Comparison of ENCODE assay signal across 24 mouse cellular contexts in genomic region chr4:148194400-148194799, GRCm38 (mm10). TPM values are rescaled to one million over a fixed set of nuclear protein-coding genes. Genes with fewer than 3 reads are reported as not detected.
DNase-seq lines count a peak whose midpoint lies in the region; ATAC-seq and TF ChIP-seq lines count a peak whose summit lies in the region.
"Had no signal": no experiment of that assay in that cellular context is flagged by ENCODE, and none has a peak within 500 bp of the region (broad histone marks: within the 10 kb centered on the region; RNA-seq: fewer than 3 reads in every experiment).

No protein-coding gene starts in this region.

- H3K27me3 ChIP-seq in limb, embryonic 11.5 days (ENCODE audit: control insufficient read depth, insufficient read depth, low read length), result no peaks in the 10 kb centered on the region
- H3K27me3 ChIP-seq in limb, embryonic 10.5 days (ENCODE audit: low read depth, poor library complexity, severe bottlenecking), result peaks cover 52% of the 10 kb centered on the region
- H3K27me3 ChIP-seq in stomach, embryonic 16.5 days (ENCODE audit: control insufficient read depth, insufficient read depth, low read length), result no peaks in the 10 kb centered on the region
- no peaks in the 10 kb centered on the region for H3K27me3 ChIP-seq in stomach, postnatal 0 days (ENCODE audit: control insufficient read depth, insufficient read depth, low read length)
- no peaks in the 10 kb centered on the region for H3K27me3 ChIP-seq in limb, embryonic 15.5 days
- H3K27me3 ChIP-seq: hindbrain, embryonic 13.5 days had no signal

- 0 out of 2 replicates have a peak, but pooled peaks have one; percentile 28 for ATAC-seq in limb, embryonic 11.5 days (ENCODE audit: insufficient number of reproducible peaks, low FRiP score, low TSS enrichment, low read depth)
- ATAC-seq in stomach, embryonic 16.5 days (ENCODE audit: insufficient read depth, low FRiP score), result 0 out of 2 replicates have a peak, but pooled peaks have one; percentile 10
- ATAC-seq in stomach, postnatal 0 days (ENCODE audit: low FRiP score, low TSS enrichment), result no peak
- ATAC-seq in limb, embryonic 15.5 days (ENCODE audit: insufficient number of reproducible peaks, low FRiP score, low TSS enrichment, low read depth), result 0 out of 2 replicates have a peak, but pooled peaks have one; percentile 35
- ATAC-seq: activated CD4-positive, CD25-positive, alpha-beta regulatory T cell, adult 4 months; forebrain, embryonic 14.5 days; hindbrain, postnatal 0 days; Patski had no signal

- H3K9me3 ChIP-seq in limb, embryonic 11.5 days (ENCODE audit: control insufficient read depth, low read length), result no peaks in the 10 kb centered on the region
- H3K9me3 ChIP-seq in limb, embryonic 10.5 days (replicated peaks), result no peaks in the 10 kb centered on the region
- no peaks in the 10 kb centered on the region for H3K9me3 ChIP-seq in stomach, embryonic 16.5 days (replicated peaks; ENCODE audit: control insufficient read depth, low read length)
- H3K9me3 ChIP-seq in stomach, postnatal 0 days (ENCODE audit: control insufficient read depth, low read length), result no peaks in the 10 kb centered on the region
- H3K9me3 ChIP-seq in limb, embryonic 15.5 days, result no peaks in the 10 kb centered on the region
- H3K9me3 ChIP-seq: forebrain, embryonic 10.5 days; heart, embryonic 15.5 days; hindbrain, embryonic 13.5 days had no signal

- H3K27ac ChIP-seq in limb, embryonic 11.5 days (replicated peaks; ENCODE audit: low read depth, low read length), result no peak overlapping the region
- H3K27ac ChIP-seq in limb, embryonic 10.5 days, result no peak overlapping the region
- H3K27ac ChIP-seq in stomach, embryonic 16.5 days (ENCODE audit: low read length), result no peak overlapping the region
- no peak overlapping the region for H3K27ac ChIP-seq in stomach, postnatal 0 days (replicated peaks)
- H3K27ac ChIP-seq in limb, embryonic 15.5 days, result no peak overlapping the region
- H3K27ac ChIP-seq: gastrocnemius, adult 2 months; heart, adult 2 months; heart, embryonic 15.5 days; hindbrain, embryonic 13.5 days; hindbrain, postnatal 0 days had no signal

- H3K4me3 ChIP-seq in limb, embryonic 11.5 days (ENCODE audit: low read depth, low read length), result no peak overlapping the region
- no peak overlapping the region for H3K4me3 ChIP-seq in limb, embryonic 10.5 days
- H3K4me3 ChIP-seq in stomach, embryonic 16.5 days (replicated peaks; ENCODE audit: low read length), result no peak overlapping the region
- H3K4me3 ChIP-seq in stomach, postnatal 0 days (ENCODE audit: low read depth, low read length), result no peak overlapping the region
- H3K4me3 ChIP-seq in limb, embryonic 15.5 days, result no peak overlapping the region
- H3K4me3 ChIP-seq: forebrain, embryonic 10.5 days; gastrocnemius, adult 2 months; heart, adult 2 months; heart, embryonic 15.5 days; hindbrain, embryonic 13.5 days had no signal

- no peak for DNase-seq in limb, embryonic 11.5 days (ENCODE audit: low spot score)
- DNase-seq in limb, embryonic 10.5 days (ENCODE audit: low spot score), result no peak
- DNase-seq in stomach, postnatal 0 days (ENCODE audit: low spot score), result no peak
- no peak for DNase-seq in spleen, postnatal 4 days (ENCODE audit: low spot score in 2 of 2)
- no peak for DNase-seq in heart, adult 18-20 months
- DNase-seq: adrenal gland, postnatal 14 days; cerebellum, adult 18-20 months; cerebellum, adult 9-11 months; cerebellum, postnatal 36 days; gastrocnemius, adult 2 months; gastrocnemius, postnatal 36 days; heart, adult 2 months; heart, postnatal 14 days had no signal

- H3K36me3 ChIP-seq in limb, embryonic 11.5 days (ENCODE audit: control insufficient read depth, insufficient read depth, low read length), result no peaks in the 10 kb centered on the region
- H3K36me3 ChIP-seq in limb, embryonic 10.5 days, result no peaks in the 10 kb centered on the region
- H3K36me3 ChIP-seq in stomach, embryonic 16.5 days (ENCODE audit: control insufficient read depth, insufficient read depth, low read length), result no peaks in the 10 kb centered on the region
- H3K36me3 ChIP-seq in stomach, postnatal 0 days (ENCODE audit: control insufficient read depth, insufficient read depth, low read length), result no peaks in the 10 kb centered on the region
- no peaks in the 10 kb centered on the region for H3K36me3 ChIP-seq in limb, embryonic 15.5 days
- H3K36me3 ChIP-seq: forebrain, embryonic 10.5 days; heart, embryonic 15.5 days; hindbrain, embryonic 13.5 days had no signal

- TF ChIP-seq CTCF in stomach, postnatal 0 days (IDR thresholded peaks at IDR 0.05; ENCODE audit: low read depth), result no peak

- no peak overlapping the region for H3K4me2 ChIP-seq in limb, embryonic 11.5 days (ENCODE audit: low read depth, severe bottlenecking)
- no peak overlapping the region for H3K4me2 ChIP-seq in stomach, embryonic 16.5 days (ENCODE audit: low read depth, low read length)
- no peak overlapping the region for H3K4me2 ChIP-seq in stomach, postnatal 0 days (replicated peaks; ENCODE audit: low read depth)
- H3K4me2 ChIP-seq in limb, embryonic 15.5 days, result no peak overlapping the region
- H3K4me2 ChIP-seq: heart, embryonic 11.5 days; heart, embryonic 15.5 days; hindbrain, embryonic 13.5 days had no signal

- no peak for TF ChIP-seq EP300 in stomach, postnatal 0 days (optimal IDR thresholded peaks at IDR 0.05)

- H3K4me1 ChIP-seq in limb, embryonic 11.5 days (ENCODE audit: control insufficient read depth, insufficient read depth, low read length), result no peaks in the 10 kb centered on the region
- peaks cover 16% of the 10 kb centered on the region; the same call in 1 of the 2 replicates for H3K4me1 ChIP-seq in limb, embryonic 10.5 days
- H3K4me1 ChIP-seq in stomach, embryonic 16.5 days (ENCODE audit: control insufficient read depth, insufficient read depth, low read length), result no peaks in the 10 kb centered on the region
- no peaks in the 10 kb centered on the region for H3K4me1 ChIP-seq in stomach, postnatal 0 days (replicated peaks; ENCODE audit: control insufficient read depth, insufficient read depth)
- H3K4me1 ChIP-seq in limb, embryonic 15.5 days, result no peaks in the 10 kb centered on the region
- H3K4me1 ChIP-seq: heart, embryonic 15.5 days had no signal

- no peak overlapping the region for H3K9ac ChIP-seq in limb, embryonic 11.5 days (ENCODE audit: low read length)
- H3K9ac ChIP-seq in stomach, embryonic 16.5 days (ENCODE audit: low read length), result no peak overlapping the region
- H3K9ac ChIP-seq in stomach, postnatal 0 days (ENCODE audit: low read length), result no peak overlapping the region
- no peak overlapping the region for H3K9ac ChIP-seq in limb, embryonic 15.5 days
- H3K9ac ChIP-seq: heart, embryonic 15.5 days; hindbrain, embryonic 13.5 days had no signal

RNA-seq across cellular contexts. Expression of gene Fbxo2, which starts 34.0 kb away (rescaled TPM):
- 0.58 and 1.0 TPM in 2 replicates for polyA plus RNA-seq in limb, embryonic 11.5 days (2014; fragmentation: Nextera tagmentation; extraction: Ambion mirVana)
- 0.49 and 0.65 TPM in 2 replicates for polyA plus RNA-seq in limb, embryonic 10.5 days (2016; fragmentation: Nextera tagmentation; extraction: Ambion mirVana)
- 0.29 and 0.58 TPM in 2 replicates for polyA plus RNA-seq in stomach, embryonic 16.5 days (2015; fragmentation: Nextera tagmentation; extraction: Ambion mirVana)
- 0.55 and 0.76 TPM in 2 replicates for polyA plus RNA-seq in stomach, postnatal 0 days (2015; fragmentation: Nextera tagmentation; extraction: Ambion mirVana)
- 4.2 and 4.5 TPM in 2 replicates for polyA plus RNA-seq in limb, embryonic 15.5 days (2015; fragmentation: Nextera tagmentation; extraction: Ambion mirVana)
- under 1 TPM; 0.28 to 0.35 TPM for total RNA-seq in heart, adult 18-20 months (2021)
- total RNA-seq: gastrocnemius, postnatal 36 days; heart, postnatal 14 days; hematopoietic stem cell, adult 5-6 weeks had no signal
- polyA plus RNA-seq: activated CD4-positive, CD25-positive, alpha-beta regulatory T cell, adult 4 months had no signal

RNA-seq across cellular contexts. Expression of gene Fbxo44, which starts 34.1 kb away (rescaled TPM):
- polyA plus RNA-seq in limb, embryonic 11.5 days (2014; fragmentation: Nextera tagmentation; extraction: Ambion mirVana), result 10.4 and 12.2 TPM in 2 replicates
- 4.4 and 9.7 TPM in 2 replicates for polyA plus RNA-seq in limb, embryonic 10.5 days (2016; fragmentation: Nextera tagmentation; extraction: Ambion mirVana)
- polyA plus RNA-seq in stomach, embryonic 16.5 days (2015; fragmentation: Nextera tagmentation; extraction: Ambion mirVana), result 6.5 and 7.5 TPM in 2 replicates
- polyA plus RNA-seq in stomach, postnatal 0 days (2015; fragmentation: Nextera tagmentation; extraction: Ambion mirVana), result 4.1 TPM in 2 replicates
- 5.2 and 6.5 TPM in 2 replicates for polyA plus RNA-seq in limb, embryonic 15.5 days (2015; fragmentation: Nextera tagmentation; extraction: Ambion mirVana)
- total RNA-seq in heart, adult 18-20 months (2021), result 10 to 100 TPM; 22.8 to 23.0 TPM

RNA-seq across cellular contexts. Expression of gene Fbxo6, which starts 42.5 kb away (rescaled TPM):
- polyA plus RNA-seq in limb, embryonic 11.5 days (2014; fragmentation: Nextera tagmentation; extraction: Ambion mirVana), result 11.0 and 11.5 TPM in 2 replicates
- polyA plus RNA-seq in limb, embryonic 10.5 days (2016; fragmentation: Nextera tagmentation; extraction: Ambion mirVana), result 9.0 and 11.1 TPM in 2 replicates
- polyA plus RNA-seq in stomach, embryonic 16.5 days (2015; fragmentation: Nextera tagmentation; extraction: Ambion mirVana), result 16.2 and 17.4 TPM in 2 replicates
- polyA plus RNA-seq in stomach, postnatal 0 days (2015; fragmentation: Nextera tagmentation; extraction: Ambion mirVana), result 26.8 and 28.1 TPM in 2 replicates
- 18.0 and 20.8 TPM in 2 replicates for polyA plus RNA-seq in limb, embryonic 15.5 days (2015; fragmentation: Nextera tagmentation; extraction: Ambion mirVana)
- total RNA-seq in heart, adult 18-20 months (2021), result 10 to 100 TPM; 41.0 to 42.1 TPM
